Mouse (Mus musculus): Measurements from ENCODE around the gene Adprm.

GRCm38 (mm10) chr11:67087225-67087624 lies 34.8 kb upstream of the Adprm start:
- TF ChIP-seq NRF1 (IDR thresholded peaks at IDR 0.05; ENCODE audit: low read depth, low read length), result no peak
- no peak for TF ChIP-seq POLR2A (IDR thresholded peaks at IDR 0.05; ENCODE audit: low read depth, low read length)
- no peak for TF ChIP-seq CTCF (conservative IDR thresholded peaks at IDR 0.05 in 1 of 2, IDR thresholded peaks at IDR 0.05 in 1 of 2; ENCODE audit: low read depth in 2 of 2, low read length in 2 of 2)
- TF ChIP-seq NELFE (IDR thresholded peaks at IDR 0.05; ENCODE audit: low read depth, low read length), result no peak
- TF ChIP-seq ZNF384 (IDR thresholded peaks at IDR 0.05; ENCODE audit: low read depth, low read length), result no peak
- TF ChIP-seq KAT2A (IDR thresholded peaks at IDR 0.05; ENCODE audit: insufficient replicate concordance, low read length), result no peak
- TF ChIP-seq EP300 (IDR thresholded peaks at IDR 0.05; ENCODE audit: low read length), result no peak
- no peak for TF ChIP-seq RCOR1 (conservative IDR thresholded peaks at IDR 0.05; ENCODE audit: low read depth, low read length)
- no peak for TF ChIP-seq USF2 (conservative IDR thresholded peaks at IDR 0.05; ENCODE audit: low read depth, low read length)
- TF ChIP-seq HCFC1 (IDR thresholded peaks at IDR 0.05; ENCODE audit: low read depth, low read length), result no peak
- no peak for TF ChIP-seq ZKSCAN1 (IDR thresholded peaks at IDR 0.05; ENCODE audit: borderline replicate concordance, low read depth, low read length)

Data from CH12.LX (cell line).